Mouse (Mus musculus) right cerebral cortex, postnatal 36 days (tissue): Measurements from ENCODE around the gene Brms1l.

ENCODE experiments used
- DNase-seq, 2 experiments: peaks; one replicate each; pipeline ENCODE4 v3.0.0; 2022; ENCODE audit warnings: low spot score in 2 of 2, mixed read lengths in 1 of 2

Gene Brms1l

GRCm38 (mm10) chr12:55859409-55860349 is 23.6 kb downstream of the Brms1l start:
- no peak for DNase-seq

- no peak for DNase-seq
These were observed 24.5 kb downstream of the Brms1l start for GRCm38 (mm10) chr12:55860631-55861030.

GRCm38 (mm10) chr12:55867738-55868137 is 31.6 kb downstream of the Brms1l start:
- DNase-seq = no peak

GRCm38 (mm10) chr12:55869622-55870322 is 33.6 kb downstream of the Brms1l start:
- no peak for DNase-seq

- no peak for DNase-seq
These were observed 49.3 kb downstream of the Brms1l start for GRCm38 (mm10) chr12:55885449-55885848.

- DNase-seq = no peak
These were observed 52.4 kb downstream of the Brms1l start for GRCm38 (mm10) chr12:55888570-55888969.

GRCm38 (mm10) chr12:55904801-55905200 is 68.7 kb downstream of the Brms1l start:
- no peak for DNase-seq

- DNase-seq = no peak
These were observed 76.0 kb downstream of the Brms1l start for GRCm38 (mm10) chr12:55912138-55912537.

GRCm38 (mm10) chr12:55913201-55913600 is 77.1 kb downstream of the Brms1l start:
- DNase-seq = no peak

GRCm38 (mm10) chr12:55916250-55916649 is 80.1 kb downstream of the Brms1l start:
- no peak for DNase-seq

- DNase-seq = no peak
These were observed 80.9 kb downstream of the Brms1l start for GRCm38 (mm10) chr12:55917020-55917419.
